Mouse (Mus musculus) olfactory bulb, adult 2 months (tissue): ENCODE results near the gene Tspan4. TPM values are rescaled to one million over a fixed set of nuclear protein-coding genes. Genes with fewer than 3 reads are reported as not detected.
"Not testable (repeated sequence)": the region's sequence is repeated elsewhere in the genome, so short reads cannot be mapped to it uniquely, and the experiment has no call there.

Source experiments
- H3K27ac ChIP-seq: fragments of 200-500 bp; 2 replicates; pipeline ENCODE4 v1.5.1; 2012; ENCODE audit warnings: low read depth, low read length; ENCODE audit not compliant: insufficient read depth
- H3K4me1 ChIP-seq: fragments of 200-500 bp; 2 replicates; pipeline ENCODE4 v1.6.1; 2012; ENCODE audit warnings: low read length; ENCODE audit not compliant: control insufficient read depth, insufficient read depth
- H3K4me3 ChIP-seq: fragments of 200-500 bp; 2 replicates; pipeline ENCODE4 v1.5.1; 2012; ENCODE audit warnings: mild to moderate bottlenecking, low read depth, low read length, moderate library complexity; ENCODE audit not compliant: insufficient read depth
- CTCF ChIP-seq: fragments of 200-500 bp; IDR thresholded peaks from 2 replicates; pipeline ENCODE4 v1.5.1; 2012; ENCODE audit warnings: low read depth, mild to moderate bottlenecking, low read length, moderate library complexity; ENCODE audit not compliant: insufficient read depth
- POLR2A ChIP-seq: fragments of 200-500 bp; IDR thresholded peaks from 2 replicates; pipeline ENCODE4 v1.6.1; 2012; ENCODE audit warnings: mild to moderate bottlenecking, low read depth, low read length, moderate library complexity; ENCODE audit not compliant: insufficient read depth
- WGBS: fragments of 180-500 bp; shearing (Covaris S2); methylation state at CpG from one replicate; pipeline ENCODE4 v1.1.7; 2018; 5-methylcytosine and 5-hydroxymethylcytosine counted together
- polyA plus RNA-seq: library from polyadenylated mRNA; stranded (reverse); fragments of >200 nt; gene quantifications from 2 replicates; pipeline ENCODE4 v1.2.4, GENCODE M21; 2012; ENCODE audit warnings: low replicate concordance; ENCODE audit not compliant: missing spikeins, insufficient read depth, insufficient read length

The Tspan4 gene
- polyA plus RNA-seq, 1 experiment, result not detected

DNA sequence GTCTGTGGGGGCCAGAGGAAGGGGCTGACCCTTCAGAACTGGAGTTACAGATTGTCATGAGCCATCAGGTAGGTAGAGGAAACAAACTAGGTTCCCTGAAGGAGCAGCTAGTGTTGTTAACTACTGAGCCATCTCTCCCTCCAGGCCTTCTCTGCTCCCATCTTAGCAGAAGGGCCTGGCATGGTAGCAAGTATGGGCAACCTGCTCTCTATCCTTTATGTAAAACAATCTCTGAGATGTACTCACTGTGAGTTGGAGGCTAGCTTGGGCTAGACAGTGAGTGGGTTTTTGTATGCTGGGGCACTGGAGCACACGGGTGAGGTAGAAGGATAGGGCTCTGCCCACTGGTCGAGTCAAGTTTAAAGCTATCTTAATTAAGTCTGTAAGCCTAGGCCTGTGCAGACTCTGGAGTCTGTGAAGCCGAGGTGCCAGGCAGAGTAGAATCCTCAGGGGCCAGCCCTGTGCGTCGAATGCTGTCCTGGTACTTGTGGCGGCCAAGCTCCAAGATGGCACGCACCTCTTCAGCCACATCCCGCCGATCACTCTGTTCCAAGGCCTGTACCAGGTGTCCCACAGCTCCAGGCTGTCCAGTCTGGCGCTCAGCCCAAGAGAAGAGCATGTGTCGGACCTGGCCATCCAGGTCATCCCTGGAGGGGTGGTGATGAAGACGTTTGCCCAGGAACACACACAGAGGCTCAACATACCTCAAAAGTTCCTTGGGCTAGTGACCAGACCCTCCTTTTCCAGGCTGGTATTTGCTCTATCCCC, 36.7 kb upstream of the Tspan4 start:
- whole genome bisulfite sequencing, result 92% methylated on average over 12 of the region's 12 CpGs
- TF ChIP-seq CTCF (no peak), POLR2A (no peak)
- Histone ChIP-seq H3K27ac (no peak overlapping the region), H3K4me3 (no peak overlapping the region), H3K4me1 (peaks cover 33% of the 10 kb centered on the region)

DNA sequence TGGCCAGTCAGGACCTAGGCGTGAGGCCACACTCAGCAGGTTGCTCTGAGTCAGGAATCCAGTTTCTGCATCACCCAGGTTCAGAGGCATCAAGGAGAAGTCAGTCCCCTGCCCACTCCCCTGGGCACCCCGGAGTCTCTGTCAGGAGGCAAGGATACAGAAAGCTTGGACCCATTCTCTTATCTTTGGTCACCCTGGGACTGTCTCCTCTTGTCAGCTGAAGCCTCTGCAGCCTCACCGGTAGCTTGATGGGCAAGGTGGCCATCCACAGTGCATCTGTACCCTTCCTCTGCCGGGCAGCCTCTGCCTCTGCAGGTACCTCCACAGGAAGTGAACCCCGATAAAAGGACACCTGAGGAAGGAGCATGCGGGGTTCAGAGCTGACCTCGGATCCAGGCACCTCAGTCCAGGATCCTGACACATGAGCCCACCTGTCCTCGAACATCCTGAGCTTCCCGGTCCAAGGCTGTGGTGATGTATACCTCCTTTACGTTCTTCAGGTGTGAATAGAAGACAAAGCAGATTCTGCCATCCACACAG, 35.8 kb upstream of the Tspan4 start:
- WGBS, result 94% methylated on average over 10 of the region's 10 CpGs
- TF ChIP-seq POLR2A (no peak), CTCF (no peak)
- no peak overlapping the region for H3K27ac ChIP-seq
- H3K4me3 ChIP-seq, result no peak overlapping the region
- peaks cover 26% of the 10 kb centered on the region for H3K4me1 ChIP-seq

DNA sequence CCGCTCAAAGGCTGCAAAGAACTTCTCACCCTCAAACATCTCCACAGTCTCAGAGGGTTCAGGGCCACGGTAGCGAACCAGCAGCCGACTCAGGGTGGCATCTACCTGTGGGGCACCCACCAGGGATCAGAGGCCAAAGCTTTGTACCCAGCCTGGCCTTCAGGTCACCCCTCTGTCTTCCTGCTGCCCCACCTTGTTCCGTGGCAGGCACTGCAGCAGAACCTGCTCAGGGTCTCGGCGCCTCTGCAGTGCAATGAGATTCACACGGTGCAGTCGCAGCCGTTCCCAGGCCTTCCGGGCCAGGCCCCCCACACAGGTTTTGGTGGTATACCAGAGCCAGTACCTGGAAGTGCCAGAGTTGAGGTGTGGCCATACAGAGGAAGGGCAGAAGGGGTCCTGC, 35.2 kb upstream of the Tspan4 start:
- no peak overlapping the region for H3K27ac ChIP-seq
- 95% methylated on average over 11 of the region's 11 CpGs for WGBS
- peaks cover 22% of the 10 kb centered on the region for H3K4me1 ChIP-seq
- H3K4me3 ChIP-seq, result no peak overlapping the region
- TF ChIP-seq POLR2A (no peak), CTCF (no peak)

DNA sequence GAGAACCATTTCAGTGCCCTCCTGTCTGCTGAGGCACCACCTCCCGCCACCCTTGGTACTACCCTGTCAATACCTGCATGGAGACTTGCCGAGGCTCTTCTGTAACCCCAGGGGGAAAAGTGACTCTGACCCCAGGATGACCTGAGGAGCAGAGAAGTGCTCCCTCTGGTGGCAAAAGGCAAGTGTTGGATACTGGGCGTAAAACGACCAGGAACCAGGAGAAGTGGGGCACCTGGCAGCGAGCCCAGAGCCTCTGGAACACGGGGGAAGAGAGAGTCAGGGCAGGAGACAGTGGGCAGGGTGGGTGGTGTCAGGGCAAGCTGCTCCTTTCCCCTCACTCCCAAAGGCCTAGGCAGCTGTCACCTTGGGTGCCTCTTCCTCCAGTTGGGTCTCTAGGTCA, 34.4 kb upstream of the Tspan4 start:
- 17% methylated on average over 6 of the region's 6 CpGs for WGBS

DNA sequence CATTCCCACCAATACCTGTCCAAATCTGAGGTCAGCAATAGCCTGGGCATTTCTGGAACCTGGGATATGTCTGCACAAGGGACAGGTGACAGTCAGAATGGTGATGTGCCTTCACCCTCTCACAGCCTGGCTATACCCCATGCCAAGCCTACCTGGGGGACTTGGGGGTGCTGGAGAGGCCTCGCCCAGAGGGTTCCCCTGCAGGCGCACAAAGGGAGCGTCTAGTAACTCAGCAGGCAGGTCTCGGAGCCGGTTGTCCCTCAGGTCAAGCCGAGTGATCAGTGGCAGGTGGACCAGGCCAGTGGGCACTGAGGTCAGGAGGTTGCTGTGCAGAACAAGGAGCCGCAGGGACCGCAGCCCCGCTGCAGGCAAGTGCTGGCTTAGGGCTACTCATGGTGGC, 33.6 kb upstream of the Tspan4 start:
- WGBS, result 95% methylated on average over 9 of the region's 9 CpGs
- TF ChIP-seq CTCF (no peak), POLR2A (no peak)
- Histone ChIP-seq H3K27ac (no peak overlapping the region), H3K4me1 (peaks cover 12% of the 10 kb centered on the region), H3K4me3 (no peak overlapping the region)

More for the DNA sequence above, 34.4 kb upstream of the Tspan4 start:
- H3K4me1 ChIP-seq, result peaks cover 16% of the 10 kb centered on the region
- H3K27ac ChIP-seq, result no peak overlapping the region
- TF ChIP-seq CTCF (peak; percentile 47; the same call in 1 of the 2 replicates), POLR2A (no peak)
- no peak overlapping the region for H3K4me3 ChIP-seq

DNA sequence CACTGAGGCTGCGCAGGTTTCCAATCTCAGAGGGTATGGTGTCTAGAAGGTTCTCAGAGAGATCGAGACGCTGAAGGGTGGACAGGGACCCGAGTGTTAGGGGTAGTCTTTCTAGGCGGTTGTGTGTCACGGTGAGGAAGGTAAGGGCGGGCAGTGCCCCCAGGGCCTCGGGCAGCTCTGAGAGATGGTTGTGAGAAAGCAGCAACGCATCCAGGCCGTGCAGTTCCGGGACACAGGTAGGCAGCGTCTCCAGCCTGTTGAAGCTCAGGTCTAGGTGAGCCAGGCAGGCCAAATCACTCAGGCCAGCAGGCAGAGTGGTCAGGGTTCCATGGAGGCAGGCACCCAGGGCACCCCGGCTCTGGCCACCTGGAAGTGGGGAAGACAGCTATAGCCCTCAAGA, 32.8 kb upstream of the Tspan4 start:
- Histone ChIP-seq H3K4me1 (peaks cover 7% of the 10 kb centered on the region; the same call in 1 of the 2 replicates), H3K4me3 (no peak overlapping the region), H3K27ac (no peak overlapping the region)
- WGBS, result 94% methylated on average over 13 of the region's 13 CpGs
- TF ChIP-seq CTCF, result no peak

DNA sequence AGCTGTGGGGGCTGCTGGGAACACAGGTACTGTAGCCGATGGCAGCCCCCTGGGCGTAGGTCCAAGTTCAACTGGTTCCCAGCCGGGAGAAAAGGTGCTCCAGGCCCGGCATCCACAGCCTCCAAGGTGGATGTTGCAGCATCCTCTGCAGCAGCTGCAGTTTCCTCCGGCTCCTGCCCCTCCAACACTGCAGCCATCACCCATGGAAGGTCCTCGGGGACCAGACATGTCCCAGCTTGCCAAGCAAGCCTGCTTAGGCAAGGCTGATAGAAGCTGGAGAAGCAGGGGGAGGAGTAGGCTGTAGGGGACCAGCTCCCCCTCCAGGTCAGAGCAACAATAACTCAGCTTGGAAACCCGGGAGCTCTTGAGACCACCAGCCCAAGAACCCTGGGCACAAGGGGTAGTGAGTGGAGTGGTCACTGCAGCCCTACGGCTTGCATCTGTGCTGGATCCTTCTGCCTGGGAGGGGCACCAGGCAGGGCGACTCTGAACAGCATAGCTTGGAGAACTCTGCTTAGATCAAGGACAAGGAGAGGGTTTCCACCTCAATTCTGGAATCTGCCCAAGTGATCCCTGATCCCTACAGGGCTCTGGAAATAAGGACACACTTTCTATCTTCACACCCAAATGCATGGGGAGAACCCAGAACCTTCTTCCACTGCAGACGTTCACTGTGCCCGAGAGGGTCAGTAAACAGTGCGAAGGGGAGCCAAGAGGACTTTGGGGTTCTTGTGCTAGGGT, 31.8 kb upstream of the Tspan4 start:
- Histone ChIP-seq H3K4me1 (peaks cover 7% of the 10 kb centered on the region; the same call in 1 of the 2 replicates), H3K4me3 (0 out of 2 replicates have a peak overlapping the region, but pooled peaks have one; percentile 12), H3K27ac (no peak overlapping the region)
- TF ChIP-seq POLR2A (no peak), CTCF (no peak)
- 19% methylated on average over 12 of the region's 12 CpGs for WGBS

DNA sequence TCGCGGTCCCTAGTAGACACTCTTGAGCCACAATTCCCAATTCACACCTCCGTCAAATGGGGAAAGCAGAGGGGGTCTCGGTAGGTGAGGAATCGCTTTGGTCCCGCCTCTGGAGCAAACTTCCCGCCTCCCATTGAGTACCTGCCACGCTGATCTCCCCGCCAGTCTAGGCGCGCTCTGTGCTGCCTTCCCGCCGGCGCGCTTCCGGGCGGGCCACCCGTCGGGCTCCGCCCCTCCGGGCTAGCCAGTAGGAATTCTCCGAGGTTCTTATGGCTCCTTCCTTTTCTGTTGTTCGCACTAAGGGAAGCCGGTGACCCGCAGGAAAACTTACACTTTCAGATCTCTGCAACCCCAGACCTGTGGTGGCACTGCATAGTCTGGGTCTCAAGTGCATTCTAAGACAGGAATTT, 31.2 kb upstream of the Tspan4 start, which contains the start of gene Pidd1:
TSS of gene Pidd1 (minus strand) at position 198 of the 410 bp plus-strand sequence.
- TF ChIP-seq CTCF, result no peak
- TF ChIP-seq POLR2A, result no peak
- WGBS, result 1% methylated on average over 25 of the region's 25 CpGs
- no peak within 1 kb of the TSS for H3K27ac ChIP-seq
- H3K4me1 ChIP-seq, result peaks cover 11% of the 10 kb centered on the region
- peak within 1 kb of the TSS; percentile 12; the same call in 1 of the 2 replicates for H3K4me3 ChIP-seq

DNA sequence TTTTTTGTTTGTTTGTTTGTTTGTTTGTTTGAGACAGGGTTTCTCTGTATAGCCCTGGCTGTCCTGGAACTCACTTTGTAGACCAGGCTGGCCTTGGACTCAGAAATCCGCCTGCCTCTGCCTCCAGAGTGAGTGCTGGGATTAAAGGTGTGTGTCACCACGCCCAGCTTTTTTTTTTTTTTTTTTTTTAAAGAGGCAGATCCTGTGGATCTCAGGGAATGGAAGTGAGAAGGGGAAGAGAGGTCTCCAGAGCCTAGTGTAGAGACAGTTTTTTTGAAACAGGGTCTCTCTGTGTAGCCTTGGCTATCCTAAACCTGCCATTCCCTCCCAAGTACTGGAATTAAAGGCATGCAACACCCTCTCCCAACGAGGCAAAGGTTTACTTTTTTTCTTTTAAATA, 28.7 kb upstream of the Tspan4 start:
- H3K4me3 ChIP-seq, H3K4me1 ChIP-seq, H3K27ac ChIP-seq: not testable (repeated sequence)
- 86% methylated on average over 3 of the region's 3 CpGs for WGBS
